Mouse (Mus musculus) ES-E14 (cell line): ENCODE measurements at regions not wholly inside any gene's neighbourhood (a gene's known extent, or its start where the extent isn't known, plus 50 kb on each side); places are given as distances from the start of the nearest gene placed in this dataset.
A peak's percentile ranks its signal among the peaks of the same experiment; 100 is the strongest.

Source experiments
- DNase-seq: peaks from one replicate; pipeline ENCODE4 v3.0.0-alpha.2; 2013; ENCODE audit warnings: low read depth, low spot score
- H3K27ac ChIP-seq: 2 replicates; pipeline ENCODE4 v1.5.1; 2012; ENCODE audit warnings: low read depth, mild to moderate bottlenecking, low read length, moderate library complexity, mixed read lengths; ENCODE audit not compliant: poor library complexity, insufficient read depth, severe bottlenecking
- H3K36me3 ChIP-seq: 2 replicates; pipeline ENCODE4 v1.6.1; 2012; ENCODE audit warnings: mild to moderate bottlenecking, low read length, moderate library complexity, mixed read lengths; ENCODE audit not compliant: control insufficient read depth, poor library complexity, insufficient read depth, severe bottlenecking
- H3K4me1 ChIP-seq, 2 experiments: fragments of 150-350 bp in 1 of 2; sonication (generic) in 1 of 2; 2 replicates each; pipeline ENCODE4 v1.6.1; 2012; ENCODE audit warnings: low read length in 2 of 2, mild to moderate bottlenecking in 1 of 2, mixed read lengths in 1 of 2; ENCODE audit not compliant: control insufficient read depth in 2 of 2, insufficient read depth in 2 of 2, poor library complexity in 1 of 2
- H3K4me3 ChIP-seq, 2 experiments: fragments of 150-350 bp in 1 of 2; sonication (generic) in 1 of 2; 2 replicates each; pipeline ENCODE4 v1.5.1; 2012; ENCODE audit warnings: low read length in 2 of 2, low read depth in 1 of 2, mild to moderate bottlenecking in 1 of 2, mixed read lengths in 1 of 2; ENCODE audit not compliant: insufficient read depth in 1 of 2, poor library complexity in 1 of 2, severe bottlenecking in 1 of 2
- H3K9ac ChIP-seq: 2 replicates; pipeline ENCODE4 v1.6.1; 2012; ENCODE audit warnings: low read depth, mild to moderate bottlenecking, low read length, mixed read lengths; ENCODE audit not compliant: poor library complexity, insufficient read depth, severe bottlenecking
- H3K9me3 ChIP-seq: fragments of 150-350 bp; sonication (generic); 2 replicates; pipeline ENCODE4 v1.6.1; 2012; ENCODE audit warnings: low read depth, mild to moderate bottlenecking, low read length; ENCODE audit not compliant: control insufficient read depth, insufficient read depth
- CHD2 ChIP-seq: IDR thresholded peaks from 2 replicates; pipeline ENCODE4 v1.6.1; 2014; ENCODE audit warnings: mild to moderate bottlenecking, low read depth, low read length, inconsistent platforms
- HCFC1 ChIP-seq: IDR thresholded peaks from 2 replicates; pipeline ENCODE4 v1.6.1; 2012; ENCODE audit warnings: low read length, inconsistent platforms, borderline replicate concordance; ENCODE audit not compliant: insufficient read depth
- MAFK ChIP-seq: IDR thresholded peaks from 2 replicates; pipeline ENCODE4 v1.6.1; 2014; ENCODE audit warnings: mild to moderate bottlenecking, low read depth, low read length, inconsistent platforms; ENCODE audit not compliant: insufficient read depth
- ZC3H11A ChIP-seq: IDR thresholded peaks from 2 replicates; pipeline ENCODE4 v1.6.1; 2012; ENCODE audit warnings: low read depth, mild to moderate bottlenecking, inconsistent platforms, low read length, borderline replicate concordance
- ZNF384 ChIP-seq: IDR thresholded peaks from 2 replicates; pipeline ENCODE4 v1.6.1; 2012; ENCODE audit warnings: low read depth, low read length, inconsistent platforms
- in situ Hi-C, 2 experiments: fragments of 600-800 bp; cut with MboI; formaldehyde crosslinking; loops; one replicate each; pipeline ENCODE4 v1.15.1; 2025; ENCODE audit warnings: low sequenced_read_pairs in 2 of 2, inconsistent platforms in 1 of 2; ENCODE audit not compliant: unreplicated experiment in 2 of 2

DNA sequence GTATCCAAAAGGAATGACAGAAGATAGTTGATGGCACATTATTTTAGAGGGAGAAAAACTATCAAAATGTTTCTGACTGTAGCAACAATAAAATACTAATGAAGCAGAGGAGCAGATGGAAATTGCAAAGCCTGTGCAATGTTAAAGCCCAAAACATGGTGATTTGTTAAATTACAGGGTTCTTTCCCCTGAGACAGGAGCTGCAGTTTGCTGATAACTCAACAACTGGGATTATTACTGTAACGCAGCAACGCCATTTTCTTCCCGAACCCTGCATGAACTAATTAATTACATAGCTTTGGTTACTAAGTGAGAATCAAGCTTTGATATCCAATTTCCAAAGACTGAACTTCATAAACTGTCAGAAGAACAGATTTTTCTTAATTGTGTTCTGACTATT is 212.7 kb upstream of the Sptlc3 start:
- H3K4me1 ChIP-seq: no peaks in the 10 kb centered on the region
- no peak overlapping the region for H3K27ac ChIP-seq
- no peaks in the 10 kb centered on the region for H3K36me3 ChIP-seq
- in situ Hi-C loops: no loop called here
- H3K9ac ChIP-seq: no peak overlapping the region
- TF ChIP-seq ZC3H11A (no peak), ZNF384 (no peak), MAFK (no peak), HCFC1 (no peak), CHD2 (no peak)
- H3K4me3 ChIP-seq: no peak overlapping the region
- H3K9me3 ChIP-seq: no peaks in the 10 kb centered on the region
- no peak for DNase-seq

DNA sequence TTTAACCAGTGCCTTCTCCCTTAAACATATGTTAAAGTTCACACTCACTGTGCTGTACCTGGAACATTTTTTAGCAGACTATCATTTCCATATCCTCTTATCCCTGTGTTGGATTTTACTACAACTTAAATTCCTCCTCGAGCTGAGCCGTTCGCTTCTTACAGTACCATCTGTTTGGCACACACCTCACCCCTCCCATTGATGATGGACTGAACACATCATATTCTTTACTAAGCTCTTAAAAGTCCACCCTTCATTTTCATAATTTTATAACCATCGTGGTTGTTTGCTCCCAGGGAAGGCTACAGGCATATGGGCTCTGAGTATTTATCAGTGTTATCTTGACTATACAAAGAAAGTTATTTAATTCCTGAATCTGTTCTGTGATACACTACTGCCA is 209.4 kb upstream of the Sptlc3 start:
- Histone ChIP-seq H3K4me3 (no peak overlapping the region), H3K27ac (no peak overlapping the region), H3K9me3 (no peaks in the 10 kb centered on the region), H3K36me3 (no peaks in the 10 kb centered on the region), H3K4me1 (no peaks in the 10 kb centered on the region), H3K9ac (no peak overlapping the region)
- no peak for DNase-seq
- TF ChIP-seq CHD2 (no peak), HCFC1 (no peak), MAFK (no peak), ZNF384 (no peak), ZC3H11A (no peak)
- in situ Hi-C loops: no loop called here

DNA sequence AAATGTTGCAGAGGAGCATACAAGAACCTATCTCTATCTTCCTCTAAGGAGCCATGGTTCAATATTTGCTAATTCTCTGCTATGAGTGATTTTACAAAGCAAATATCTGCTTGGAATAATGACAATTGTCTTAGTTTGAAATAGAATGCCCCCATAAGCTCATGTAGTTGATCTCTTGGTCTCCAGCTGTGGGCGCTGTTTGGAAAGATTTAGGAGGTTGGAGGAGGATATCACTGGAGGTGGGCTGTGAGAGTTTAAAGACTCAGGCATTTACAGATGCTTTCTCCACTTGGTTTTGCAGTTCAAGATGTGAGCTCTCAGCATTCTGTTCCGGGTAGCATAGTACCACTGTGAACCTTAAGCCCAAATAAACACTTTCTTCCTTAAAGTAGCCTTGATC is 207.3 kb upstream of the Sptlc3 start:
- H3K9ac ChIP-seq: no peak overlapping the region
- no peak overlapping the region for H3K27ac ChIP-seq
- in situ Hi-C loops: no loop called here
- no peak overlapping the region for H3K4me3 ChIP-seq
- no peak for DNase-seq
- no peaks in the 10 kb centered on the region for H3K4me1 ChIP-seq
- no peaks in the 10 kb centered on the region for H3K36me3 ChIP-seq
- TF ChIP-seq CHD2 (no peak), HCFC1 (no peak), ZNF384 (no peak), MAFK (no peak), ZC3H11A (no peak)
- H3K9me3 ChIP-seq: no peaks in the 10 kb centered on the region

DNA sequence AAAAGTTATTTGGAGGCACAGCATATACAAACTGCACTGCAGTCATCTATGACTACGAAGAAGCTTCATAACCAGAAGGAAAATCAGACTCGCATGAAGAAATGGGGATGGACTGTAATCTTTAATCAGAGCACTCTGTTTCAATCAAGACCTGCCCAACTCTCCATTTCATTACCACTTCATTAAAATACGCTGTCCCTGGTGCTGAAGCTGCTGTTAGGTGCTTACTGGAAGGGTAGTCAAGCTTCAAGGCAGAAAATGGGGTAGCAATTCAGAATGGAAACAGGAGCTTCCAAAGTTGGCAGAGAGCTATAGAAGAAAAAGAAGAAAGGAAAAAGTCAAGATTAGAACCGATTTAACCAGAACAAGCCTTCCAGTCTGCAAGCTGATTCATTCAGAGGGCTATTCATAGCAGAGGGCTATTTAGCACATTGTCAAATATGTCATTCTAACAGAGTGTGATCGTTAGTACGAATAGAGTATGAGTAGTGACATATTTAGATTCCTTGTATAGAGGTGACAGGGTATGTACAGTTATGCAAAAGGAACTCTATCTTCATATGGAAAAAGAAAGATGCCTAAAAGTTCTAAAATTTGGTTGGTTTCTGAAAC is 195.1 kb upstream of the Sptlc3 start:
- peak; percentile 54 for DNase-seq
- H3K4me1 ChIP-seq: no peaks in the 10 kb centered on the region
- H3K36me3 ChIP-seq: no peaks in the 10 kb centered on the region
- H3K27ac ChIP-seq: no peak overlapping the region
- no peak for TF ChIP-seq MAFK
- TF ChIP-seq ZNF384: no peak
- TF ChIP-seq CHD2: no peak
- TF ChIP-seq HCFC1: no peak
- TF ChIP-seq ZC3H11A: no peak
- H3K9ac ChIP-seq: no peak overlapping the region
- in situ Hi-C loops: no loop called here
- no peaks in the 10 kb centered on the region for H3K9me3 ChIP-seq
- no peak overlapping the region for H3K4me3 ChIP-seq

DNA sequence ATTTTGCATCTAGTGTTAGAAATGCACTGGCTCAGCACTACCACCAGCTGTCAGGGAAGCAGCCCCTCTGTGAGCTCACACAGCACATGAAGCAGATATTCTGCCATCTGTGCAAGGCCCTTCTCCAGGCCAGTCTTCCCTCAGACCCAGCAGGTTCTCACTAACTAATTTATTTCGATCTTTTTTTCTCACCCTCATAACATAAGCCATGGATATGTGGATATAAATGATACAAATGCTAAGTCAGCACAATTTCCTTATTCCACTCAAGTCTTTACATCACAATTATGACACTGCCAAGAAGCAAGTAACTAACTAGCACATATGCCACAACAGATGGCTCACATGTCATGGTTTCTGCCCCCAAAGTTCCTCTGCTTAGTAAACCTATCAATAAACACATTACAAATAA is 182.3 kb upstream of the Sptlc3 start:
- Histone ChIP-seq H3K36me3 (no peaks in the 10 kb centered on the region), H3K9ac (no peak overlapping the region), H3K4me1 (no peaks in the 10 kb centered on the region), H3K27ac (no peak overlapping the region), H3K9me3 (no peaks in the 10 kb centered on the region), H3K4me3 (no peak overlapping the region)
- in situ Hi-C loops: no loop called here
- no peak for DNase-seq
- TF ChIP-seq ZNF384: no peak
- peak; percentile 70; the same call in 1 of the 2 replicates for TF ChIP-seq MAFK
